Mouse (Mus musculus) C2C12 (cell line): Measurements from ENCODE around the gene Nos1.

Experiments
- CEBPB ChIP-seq: IDR thresholded peaks from one replicate; pipeline ENCODE4 v1.6.1; 2011; ENCODE audit warnings: low read depth, mild to moderate bottlenecking, control low read depth, moderate library complexity
- CTCF ChIP-seq: IDR thresholded peaks from one replicate; pipeline ENCODE4 v1.5.1; 2011; ENCODE audit not compliant: control insufficient read depth, insufficient read depth, insufficient read length
- MYOD1 ChIP-seq: IDR thresholded peaks from one replicate; pipeline ENCODE4 v1.6.1; 2011; ENCODE audit warnings: low read depth; ENCODE audit not compliant: control insufficient read depth, insufficient read length
- USF1 ChIP-seq: IDR thresholded peaks from one replicate; pipeline ENCODE4 v1.6.1; 2011; ENCODE audit warnings: low read depth, mild to moderate bottlenecking, control low read depth, moderate library complexity

DNA sequence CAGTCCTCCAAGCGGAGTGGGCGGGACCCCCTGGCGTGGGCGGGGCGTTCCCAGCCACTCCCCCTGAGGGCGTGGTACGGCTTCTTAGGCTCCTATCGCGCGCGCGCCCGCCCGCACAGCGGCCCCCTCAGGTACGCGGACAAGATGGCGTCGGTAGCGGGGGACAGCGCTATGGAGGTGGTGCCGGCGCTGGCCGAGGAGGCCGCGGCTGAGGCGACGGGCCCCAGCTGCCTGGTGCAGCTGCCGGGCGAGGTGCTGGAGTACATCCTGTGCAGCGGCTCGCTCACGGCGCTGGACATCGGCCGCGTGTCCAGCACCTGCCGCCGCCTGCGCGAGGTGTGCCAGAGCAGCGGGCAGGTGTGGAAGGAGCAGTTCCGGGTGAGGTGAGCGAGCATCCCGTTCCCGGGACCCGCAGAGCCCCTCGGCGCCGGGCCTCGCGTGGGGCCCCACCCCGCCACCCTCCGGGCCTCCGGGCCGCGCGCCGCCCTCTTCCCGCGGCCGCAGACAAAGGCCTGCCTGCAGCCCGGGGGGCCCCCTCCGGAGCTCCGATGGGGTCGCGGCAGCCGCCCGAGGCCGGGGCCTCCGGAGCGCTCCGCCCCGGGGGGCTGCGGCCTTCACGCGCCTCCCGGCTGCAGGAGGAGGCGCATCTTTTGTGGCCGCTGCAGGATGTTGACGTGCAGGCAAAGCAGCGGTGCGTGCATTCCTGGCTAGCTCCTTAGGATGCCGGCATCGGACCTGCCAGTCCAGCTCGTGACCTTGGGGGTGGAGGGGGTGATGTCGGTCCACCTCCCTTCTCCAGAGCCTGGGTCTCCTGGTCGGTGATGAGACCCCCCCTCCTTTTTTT lies 196.0 kb downstream of the Nos1 start, which contains the start of gene Fbxo21:
- TF ChIP-seq MYOD1 (no peak), CTCF (no peak), USF1 (no peak), CEBPB (no peak)
